Comparison of ENCODE assay signal across 26 mouse cellular contexts in the genomic region with DNA sequence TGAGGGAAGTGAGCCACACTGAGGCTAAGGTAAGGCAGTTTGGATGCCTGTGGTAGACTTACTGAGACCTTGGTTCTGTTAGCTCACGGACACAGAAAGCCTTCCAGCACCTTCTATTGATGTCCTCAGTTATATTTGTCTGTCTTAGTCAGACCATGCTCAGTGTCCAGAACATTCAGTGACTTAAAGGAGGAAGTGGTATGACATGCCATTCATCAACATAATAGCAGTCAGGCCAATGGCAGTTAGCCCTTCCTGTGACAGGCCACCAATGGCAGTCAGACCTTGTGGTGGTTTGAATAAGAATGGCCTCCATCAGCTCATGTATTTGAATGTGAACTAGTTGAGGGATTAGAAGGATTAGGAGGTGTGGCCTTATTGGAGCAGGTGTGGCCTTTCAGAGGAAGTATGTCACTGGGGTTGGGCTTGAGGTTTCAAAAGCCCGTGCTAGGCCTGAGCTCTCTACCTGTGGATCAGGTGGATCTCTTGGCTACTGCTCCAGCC.
"Had no signal": no experiment of that assay in that cellular context is flagged by ENCODE, and none has a peak within 500 bp of the region (broad histone marks: within the 10 kb centered on the region; RNA-seq: fewer than 3 reads in every experiment).

No protein-coding gene starts in this region.

- H3K27me3 ChIP-seq: heart, embryonic 13.5 days; heart, embryonic 15.5 days; hindbrain, embryonic 13.5 days; intestine, embryonic 15.5 days; limb, embryonic 13.5 days; limb, embryonic 15.5 days had no signal

- H3K27ac ChIP-seq: heart, adult 2 months; heart, embryonic 13.5 days; heart, embryonic 15.5 days; hindbrain, embryonic 13.5 days; intestine, embryonic 15.5 days; layer of hippocampus, adult 2 months; left cerebral cortex, adult 2 months; limb, embryonic 13.5 days; limb, embryonic 15.5 days; liver, embryonic 12.5 days; liver, embryonic 14.5 days had no signal

- H3K4me2 ChIP-seq: heart, embryonic 11.5 days; heart, embryonic 13.5 days; heart, embryonic 15.5 days; hindbrain, embryonic 13.5 days; intestine, embryonic 15.5 days; limb, embryonic 13.5 days; limb, embryonic 15.5 days; liver, embryonic 12.5 days had no signal

- H3K9ac ChIP-seq: heart, embryonic 13.5 days; heart, embryonic 15.5 days; hindbrain, embryonic 13.5 days; intestine, embryonic 15.5 days; limb, embryonic 13.5 days; limb, embryonic 15.5 days; liver, embryonic 12.5 days; liver, embryonic 14.5 days had no signal

- H3K4me1 ChIP-seq: heart, embryonic 13.5 days; heart, embryonic 15.5 days; hindbrain, embryonic 13.5 days; intestine, embryonic 15.5 days; limb, embryonic 13.5 days; limb, embryonic 15.5 days; liver, embryonic 12.5 days had no signal

- DNase-seq: gastrocnemius, postnatal 14 days; gastrocnemius, postnatal 36 days; heart, adult 11 months; heart, adult 2 months; heart, postnatal 14 days; heart, postnatal 36 days; kidney, adult 18-20 months; kidney, adult 8-10 months; kidney, postnatal 10 days; kidney, postnatal 25 days; kidney, postnatal 4 days; left cerebral cortex, postnatal 4 days had no signal

- H3K4me3 ChIP-seq: heart, adult 2 months; heart, embryonic 13.5 days; heart, embryonic 15.5 days; hindbrain, embryonic 13.5 days; intestine, embryonic 15.5 days; layer of hippocampus, adult 2 months; left cerebral cortex, adult 2 months; limb, embryonic 13.5 days; limb, embryonic 15.5 days; liver, embryonic 12.5 days had no signal

- H3K36me3 ChIP-seq: liver, embryonic 12.5 days had no signal

- ATAC-seq: hindbrain, embryonic 16.5 days; inflammation-experienced regulatory T-cells, adult 6 months; intestine, embryonic 15.5 days; intestine, postnatal 0 days; liver, embryonic 12.5 days had no signal

- H3K9me3 ChIP-seq: hindbrain, embryonic 13.5 days; limb, embryonic 15.5 days; liver, embryonic 12.5 days had no signal
